Mouse (Mus musculus) stomach, embryonic 15.5 days (tissue): ENCODE results near the gene Mog. TPM values are rescaled to one million over a fixed set of nuclear protein-coding genes. Genes with fewer than 3 reads are reported as not detected.
"Not testable (repeated sequence)": the region's sequence is repeated elsewhere in the genome, so short reads cannot be mapped to it uniquely, and the experiment has no call there.

ENCODE experiments used
- ATAC-seq: fragments of 200-750 bp; cut with Nextera tagmentation; 2 replicates; pipeline ENCODE4 v1.8.0; 2017; ENCODE audit warnings: low read depth, moderate number of reproducible peaks, moderate TSS enrichment; ENCODE audit not compliant: insufficient read depth, low FRiP score
- H3K27ac ChIP-seq: fragments of 300-500 bp; sonication (generic); 2 replicates; pipeline ENCODE4 v1.5.1; 2015; ENCODE audit warnings: mild to moderate bottlenecking, inconsistent platforms
- H3K27me3 ChIP-seq: fragments of 300-500 bp; sonication (generic); replicated peaks from 2 replicates; pipeline ENCODE4 v1.6.1; 2015; ENCODE audit warnings: inconsistent platforms
- H3K36me3 ChIP-seq: fragments of 300-500 bp; sonication (generic); 2 replicates; pipeline ENCODE4 v1.6.1; 2015; ENCODE audit warnings: inconsistent platforms
- H3K4me1 ChIP-seq: fragments of 300-500 bp; sonication (generic); 2 replicates; pipeline ENCODE4 v1.6.1; 2015; ENCODE audit warnings: inconsistent platforms
- H3K4me2 ChIP-seq: fragments of 300-500 bp; sonication (generic); 2 replicates; pipeline ENCODE4 v1.6.1; 2015; ENCODE audit warnings: mild to moderate bottlenecking, inconsistent platforms
- H3K4me3 ChIP-seq: fragments of 300-500 bp; sonication (generic); replicated peaks from 2 replicates; pipeline ENCODE4 v1.5.1; 2015; ENCODE audit warnings: inconsistent platforms
- H3K9ac ChIP-seq: fragments of 300-500 bp; sonication (generic); 2 replicates; pipeline ENCODE4 v1.6.1; 2015; ENCODE audit warnings: inconsistent platforms
- H3K9me3 ChIP-seq: fragments of 300-500 bp; sonication (generic); 2 replicates; pipeline ENCODE4 v1.6.1; 2016; ENCODE audit warnings: inconsistent platforms
- WGBS: fragments of 180-500 bp; shearing (Covaris S2); methylation state at CpG from one replicate; pipeline ENCODE4 v1.1.7; 2015; 5-methylcytosine and 5-hydroxymethylcytosine counted together
- polyA plus RNA-seq: library from polyadenylated mRNA; unstranded; fragments of >200 nt; fragmentation: Nextera tagmentation; extraction: Ambion mirVana; gene quantifications from 2 replicates; pipeline ENCODE4 v1.2.1, GENCODE M21; 2015

Gene Mog
- polyA plus RNA-seq, 1 experiment from 2014 or later = 0.10 TPM

GRCm38 (mm10) chr17:37039127-37039894, 16.1 kb upstream of the Mog start:
- H3K9ac ChIP-seq = no peak overlapping the region
- no peaks in the 10 kb centered on the region for H3K36me3 ChIP-seq
- H3K27ac ChIP-seq = no peak overlapping the region
- no peaks in the 10 kb centered on the region for H3K27me3 ChIP-seq
- WGBS = 68% methylated on average over 2 of the region's 2 CpGs
- no peaks in the 10 kb centered on the region for H3K9me3 ChIP-seq
- H3K4me3 ChIP-seq = no peak overlapping the region
- no peaks in the 10 kb centered on the region for H3K4me1 ChIP-seq
- H3K4me2 ChIP-seq = no peak overlapping the region
- ATAC-seq = no peak

- Histone ChIP-seq H3K27ac (peak overlapping the region; percentile 93), H3K9ac (no peak overlapping the region), H3K27me3 (no peaks in the 10 kb centered on the region), H3K9me3 (no peaks in the 10 kb centered on the region), H3K4me3 (peak overlapping the region; percentile 52), H3K4me2 (peak overlapping the region; percentile 56), H3K36me3 (no peaks in the 10 kb centered on the region), H3K4me1 (no peaks in the 10 kb centered on the region)
- ATAC-seq = no peak
- 59% methylated on average over 8 of the region's 8 CpGs for WGBS
Measured at GRCm38 (mm10) chr17:37029162-37029561, 6.0 kb upstream of the Mog start.

GRCm38 (mm10) chr17:37028683-37029120, 5.5 kb upstream of the Mog start:
- no peaks in the 10 kb centered on the region for H3K9me3 ChIP-seq
- no peaks in the 10 kb centered on the region for H3K4me1 ChIP-seq
- no peak overlapping the region for H3K9ac ChIP-seq
- peak overlapping the region; percentile 52 for H3K4me3 ChIP-seq
- no peaks in the 10 kb centered on the region for H3K27me3 ChIP-seq
- peak overlapping the region; percentile 56 for H3K4me2 ChIP-seq
- H3K36me3 ChIP-seq = no peaks in the 10 kb centered on the region
- ATAC-seq = peak; percentile 97
- H3K27ac ChIP-seq = peak overlapping the region; percentile 93
- WGBS = 0% methylated on average over 14 of the region's 14 CpGs

GRCm38 (mm10) chr17:37028212-37028611, 5.0 kb upstream of the Mog start:
- no peaks in the 10 kb centered on the region for H3K4me1 ChIP-seq
- no peaks in the 10 kb centered on the region for H3K27me3 ChIP-seq
- H3K9me3 ChIP-seq = no peaks in the 10 kb centered on the region
- no peaks in the 10 kb centered on the region for H3K36me3 ChIP-seq
- H3K4me3 ChIP-seq = peak overlapping the region; percentile 52
- no peak overlapping the region for H3K9ac ChIP-seq
- ATAC-seq = peak; percentile 40
- H3K4me2 ChIP-seq = peak overlapping the region; percentile 56
- 8% methylated on average over 10 of the region's 10 CpGs for WGBS
- H3K27ac ChIP-seq = peak overlapping the region; percentile 93

- no peak overlapping the region for H3K9ac ChIP-seq
- WGBS = 97% methylated on average over 4 of the region's 4 CpGs
- no peak overlapping the region for H3K4me2 ChIP-seq
Measured at GRCm38 (mm10) chr17:37027486-37027885, 4.3 kb upstream of the Mog start.

GRCm38 (mm10) chr17:37026425-37026824, 3.2 kb upstream of the Mog start:
- H3K4me1 ChIP-seq = no peaks in the 10 kb centered on the region
- no peaks in the 10 kb centered on the region for H3K36me3 ChIP-seq
- no peaks in the 10 kb centered on the region for H3K27me3 ChIP-seq
- no peak overlapping the region for H3K9ac ChIP-seq
- ATAC-seq = no peak
- H3K4me2 ChIP-seq = no peak overlapping the region
- 88% methylated on average over 2 of the region's 2 CpGs for WGBS
- H3K27ac ChIP-seq = no peak overlapping the region
- no peak overlapping the region for H3K4me3 ChIP-seq
- H3K9me3 ChIP-seq = no peaks in the 10 kb centered on the region

More at GRCm38 (mm10) chr17:37027486-37027885, 4.3 kb upstream of the Mog start:
- H3K4me1 ChIP-seq = no peaks in the 10 kb centered on the region
- peak overlapping the region; percentile 93; the same call in 1 of the 2 replicates for H3K27ac ChIP-seq
- no peak overlapping the region for H3K4me3 ChIP-seq
- no peaks in the 10 kb centered on the region for H3K36me3 ChIP-seq
- ATAC-seq = no peak
- no peaks in the 10 kb centered on the region for H3K27me3 ChIP-seq
- H3K9me3 ChIP-seq = no peaks in the 10 kb centered on the region

GRCm38 (mm10) chr17:37019242-37019641, 4.0 kb downstream of the Mog start:
- not testable (repeated sequence) for ATAC-seq, H3K9me3 ChIP-seq, H3K27me3 ChIP-seq, H3K4me1 ChIP-seq, H3K27ac ChIP-seq, H3K4me2 ChIP-seq, H3K9ac ChIP-seq, H3K4me3 ChIP-seq, H3K36me3 ChIP-seq
- 91% methylated on average over 5 of the region's 5 CpGs for WGBS

- no peaks in the 10 kb centered on the region for H3K36me3 ChIP-seq
- no peaks in the 10 kb centered on the region for H3K27me3 ChIP-seq
- no peak overlapping the region for H3K27ac ChIP-seq
- ATAC-seq = no peak
- H3K4me1 ChIP-seq = no peaks in the 10 kb centered on the region
- WGBS = 66% methylated on average over 3 of the region's 3 CpGs
- H3K9me3 ChIP-seq = no peaks in the 10 kb centered on the region
- no peak overlapping the region for H3K4me3 ChIP-seq
- no peak overlapping the region for H3K4me2 ChIP-seq
- no peak overlapping the region for H3K9ac ChIP-seq
Measured at GRCm38 (mm10) chr17:37018328-37018727, 4.9 kb downstream of the Mog start.

- Histone ChIP-seq H3K27ac (no peak overlapping the region; the same call in 1 of the 2 replicates), H3K36me3 (no peaks in the 10 kb centered on the region)
- ATAC-seq = no peak
Measured at GRCm38 (mm10) chr17:37016333-37016732, 6.9 kb downstream of the Mog start.

GRCm38 (mm10) chr17:37012141-37012540, 11.1 kb downstream of the Mog start:
- H3K9ac ChIP-seq = no peak overlapping the region
- WGBS = 62% methylated on average over 5 of the region's 5 CpGs

More at GRCm38 (mm10) chr17:37016333-37016732, 6.9 kb downstream of the Mog start:
- no peaks in the 10 kb centered on the region for H3K9me3 ChIP-seq
- H3K27me3 ChIP-seq = no peaks in the 10 kb centered on the region
- H3K9ac ChIP-seq = no peak overlapping the region
- H3K4me1 ChIP-seq = no peaks in the 10 kb centered on the region
- no peak overlapping the region for H3K4me3 ChIP-seq
- no peak overlapping the region for H3K4me2 ChIP-seq

GRCm38 (mm10) chr17:37011719-37012118, 11.5 kb downstream of the Mog start:
- WGBS = 80% methylated on average over 3 of the region's 3 CpGs

More at GRCm38 (mm10) chr17:37012141-37012540, 11.1 kb downstream of the Mog start:
- no peak overlapping the region for H3K4me3 ChIP-seq
- no peak overlapping the region for H3K4me2 ChIP-seq
- H3K36me3 ChIP-seq = peaks cover 10% of the 10 kb centered on the region; the same call in 1 of the 2 replicates
- no peaks in the 10 kb centered on the region for H3K9me3 ChIP-seq
- no peak for ATAC-seq
- H3K27ac ChIP-seq = no peak overlapping the region
- no peaks in the 10 kb centered on the region for H3K4me1 ChIP-seq
- H3K27me3 ChIP-seq = no peaks in the 10 kb centered on the region

GRCm38 (mm10) chr17:37009460-37010042, 13.6 kb downstream of the Mog start:
- no peak for ATAC-seq
- Histone ChIP-seq H3K4me1 (no peaks in the 10 kb centered on the region), H3K27me3 (no peaks in the 10 kb centered on the region), H3K9ac (no peak overlapping the region), H3K9me3 (no peaks in the 10 kb centered on the region), H3K36me3 (peaks cover 11% of the 10 kb centered on the region; the same call in 1 of the 2 replicates), H3K4me2 (no peak overlapping the region), H3K4me3 (no peak overlapping the region), H3K27ac (no peak overlapping the region)
- WGBS = 89% methylated on average over 17 of the region's 17 CpGs

More at GRCm38 (mm10) chr17:37011719-37012118, 11.5 kb downstream of the Mog start:
- Histone ChIP-seq H3K4me3 (no peak overlapping the region), H3K36me3 (peaks cover 11% of the 10 kb centered on the region; the same call in 1 of the 2 replicates), H3K27me3 (no peaks in the 10 kb centered on the region), H3K9me3 (no peaks in the 10 kb centered on the region), H3K4me1 (no peaks in the 10 kb centered on the region), H3K9ac (no peak overlapping the region), H3K27ac (no peak overlapping the region), H3K4me2 (no peak overlapping the region)
- ATAC-seq = no peak
